Mouse (Mus musculus): ENCODE data around the gene Ralb. TPM values are rescaled to one million over a fixed set of nuclear protein-coding genes. Genes with fewer than 3 reads are reported as not detected.

Gene Ralb
- polyA plus RNA-seq, 1 experiment from 2014 or later, result 72.4 TPM

GRCm38 (mm10) chr1:119423510-119423909 is 81.1 kb downstream of the Ralb start:
- no peaks in the 10 kb centered on the region for H3K9me3 ChIP-seq (ENCODE audit: control insufficient read depth, low read length)
- H3K9ac ChIP-seq (ENCODE audit: low read depth, low read length), result no peak overlapping the region
- peaks cover 36% of the 10 kb centered on the region for H3K27me3 ChIP-seq (replicated peaks; ENCODE audit: control insufficient read depth, insufficient read depth, low read length)
- H3K4me3 ChIP-seq (ENCODE audit: low read length), result no peak overlapping the region
- peaks cover 30% of the 10 kb centered on the region for H3K4me1 ChIP-seq (ENCODE audit: control insufficient read depth, insufficient read depth, low read depth, low read length)
- peak overlapping the region; percentile 17; the same call in 1 of the 2 replicates for H3K4me2 ChIP-seq (ENCODE audit: low read length)
- WGBS, result 2% methylated on average over 12 of the region's 14 CpGs
- H3K36me3 ChIP-seq (ENCODE audit: control insufficient read depth, insufficient read depth, low read length), result no peaks in the 10 kb centered on the region
- no peak overlapping the region for H3K27ac ChIP-seq (ENCODE audit: low read depth, low read length)
- ATAC-seq, result no peak

- H3K4me1 ChIP-seq (ENCODE audit: control insufficient read depth, insufficient read depth, low read depth, low read length), result peaks cover 32% of the 10 kb centered on the region
- peak overlapping the region; percentile 97 for H3K4me2 ChIP-seq (ENCODE audit: low read length)
- H3K36me3 ChIP-seq (ENCODE audit: control insufficient read depth, insufficient read depth, low read length), result no peaks in the 10 kb centered on the region
- H3K4me3 ChIP-seq (ENCODE audit: low read length), result peak overlapping the region; percentile 64
- peak; percentile 22; the same call in 1 of the 2 replicates for ATAC-seq
- H3K9me3 ChIP-seq (ENCODE audit: control insufficient read depth, low read length), result no peaks in the 10 kb centered on the region
- peaks cover 46% of the 10 kb centered on the region for H3K27me3 ChIP-seq (replicated peaks; ENCODE audit: control insufficient read depth, insufficient read depth, low read length)
- WGBS, result under 1% methylated on average over 31 of the region's 32 CpGs
- H3K27ac ChIP-seq (ENCODE audit: low read depth, low read length), result peak overlapping the region; percentile 29; the same call in 1 of the 2 replicates
- peak overlapping the region; percentile 81 for H3K9ac ChIP-seq (ENCODE audit: low read depth, low read length)
Observed at GRCm38 (mm10) chr1:119422460-119423015, 82.1 kb downstream of the Ralb start.

GRCm38 (mm10) chr1:119421576-119422421 is 82.8 kb downstream of the Ralb start, which contains the start of gene Inhbb:
Gene Inhbb (minus strand): TSS chr1:119422248.
- ATAC-seq, result peak; percentile 38
- Histone ChIP-seq H3K4me2 (ENCODE audit: low read length) (peak within 1 kb of the TSS; percentile 97), H3K27ac (ENCODE audit: low read depth, low read length) (peak within 1 kb of the TSS; percentile 81), H3K4me3 (ENCODE audit: low read length) (peak within 1 kb of the TSS; percentile 64), H3K36me3 (ENCODE audit: control insufficient read depth, insufficient read depth, low read length) (no peaks in the 10 kb centered on the region), H3K27me3 (replicated peaks; ENCODE audit: control insufficient read depth, insufficient read depth, low read length) (peaks cover 51% of the 10 kb centered on the region), H3K9me3 (ENCODE audit: control insufficient read depth, low read length) (no peaks in the 10 kb centered on the region), H3K4me1 (ENCODE audit: control insufficient read depth, insufficient read depth, low read depth, low read length) (peaks cover 32% of the 10 kb centered on the region), H3K9ac (ENCODE audit: low read depth, low read length) (peak within 1 kb of the TSS; percentile 81)
- WGBS, result under 1% methylated on average over 65 of the region's 92 CpGs

GRCm38 (mm10) chr1:119420984-119421575 is 83.5 kb downstream of the Ralb start:
- no peaks in the 10 kb centered on the region for H3K36me3 ChIP-seq (ENCODE audit: control insufficient read depth, insufficient read depth, low read length)
- no peaks in the 10 kb centered on the region for H3K9me3 ChIP-seq (ENCODE audit: control insufficient read depth, low read length)
- H3K9ac ChIP-seq (ENCODE audit: low read depth, low read length), result peak overlapping the region; percentile 81
- H3K27me3 ChIP-seq (replicated peaks; ENCODE audit: control insufficient read depth, insufficient read depth, low read length), result peaks cover 51% of the 10 kb centered on the region
- peak overlapping the region; percentile 64 for H3K4me3 ChIP-seq (ENCODE audit: low read length)
- ATAC-seq, result peak; percentile 6; the same call in 1 of the 2 replicates
- peak overlapping the region; percentile 81 for H3K27ac ChIP-seq (ENCODE audit: low read depth, low read length)
- WGBS, result 0% methylated on average over 38 of the region's 78 CpGs
- peaks cover 32% of the 10 kb centered on the region for H3K4me1 ChIP-seq (ENCODE audit: control insufficient read depth, insufficient read depth, low read depth, low read length)
- H3K4me2 ChIP-seq (ENCODE audit: low read length), result peak overlapping the region; percentile 97

Other genes with a start within 250 kb of the Ralb start
- gene Inhbb, start 82.5 kb downstream of the Ralb start, polyA plus RNA-seq (2015; fragmentation: Nextera tagmentation; extraction: Ambion mirVana), result 2.7 and 2.8 TPM in 2 replicates
- gene Tmem185b, start 21.4 kb upstream of the Ralb start, polyA plus RNA-seq (2015; fragmentation: Nextera tagmentation; extraction: Ambion mirVana), result 17.3 and 18.2 TPM in 2 replicates
- 18.4 and 22.0 TPM in 2 replicates for gene Epb41l5, start 144.2 kb upstream of the Ralb start, polyA plus RNA-seq (2015; fragmentation: Nextera tagmentation; extraction: Ambion mirVana)